Mouse (Mus musculus) forebrain, embryonic 10.5 days (tissue): ENCODE data around the gene Igflr1. TPM values are rescaled to one million over a fixed set of nuclear protein-coding genes. Genes with fewer than 3 reads are reported as not detected.

ENCODE experiments used
- DNase-seq: peaks from one replicate; pipeline ENCODE4 v3.0.0-alpha.2; 2017; ENCODE audit warnings: low spot score; ENCODE audit errors: extremely low spot score
- H3K27ac ChIP-seq: fragments of 300-500 bp; sonication (generic); 2 replicates; pipeline ENCODE4 v1.5.1; 2016; ENCODE audit warnings: mild to moderate bottlenecking
- H3K27me3 ChIP-seq: fragments of 300-500 bp; sonication (generic); 2 replicates; pipeline ENCODE4 v1.6.1; 2016; ENCODE audit warnings: mild to moderate bottlenecking; ENCODE audit not compliant: poor library complexity, severe bottlenecking
- H3K36me3 ChIP-seq: fragments of 300-500 bp; sonication (generic); replicated peaks from 2 replicates; pipeline ENCODE4 v1.6.1; 2016; ENCODE audit warnings: mild to moderate bottlenecking, moderate library complexity
- H3K4me1 ChIP-seq: fragments of 300-500 bp; sonication (generic); 2 replicates; pipeline ENCODE4 v1.6.1; 2016
- H3K4me3 ChIP-seq: fragments of 300-500 bp; sonication (generic); 2 replicates; pipeline ENCODE4 v1.5.1; 2016; ENCODE audit warnings: mild to moderate bottlenecking, moderate library complexity
- H3K9me3 ChIP-seq: fragments of 300-500 bp; sonication (generic); 2 replicates; pipeline ENCODE4 v1.6.1; 2016; ENCODE audit warnings: mild to moderate bottlenecking, moderate library complexity
- WGBS: fragments of 180-500 bp; shearing (Covaris S2); methylation state at CpG from one replicate; pipeline ENCODE4 v1.1.7; 2016; 5-methylcytosine and 5-hydroxymethylcytosine counted together
- microRNA-seq: library from miRNA; unstranded; fragments of <30 nt; microRNA quantifications from one replicate; pipeline ENCODE4, GENCODE M21; 2017
- polyA plus RNA-seq: library from polyadenylated mRNA; unstranded; fragments of >200 nt; fragmentation: Nextera tagmentation; extraction: Ambion mirVana; gene quantifications from 2 replicates; pipeline ENCODE4 v1.2.1, GENCODE M21; 2016

Igflr1 gene
- polyA plus RNA-seq, 1 experiment from 2014 or later: 7.1 TPM

DNA sequence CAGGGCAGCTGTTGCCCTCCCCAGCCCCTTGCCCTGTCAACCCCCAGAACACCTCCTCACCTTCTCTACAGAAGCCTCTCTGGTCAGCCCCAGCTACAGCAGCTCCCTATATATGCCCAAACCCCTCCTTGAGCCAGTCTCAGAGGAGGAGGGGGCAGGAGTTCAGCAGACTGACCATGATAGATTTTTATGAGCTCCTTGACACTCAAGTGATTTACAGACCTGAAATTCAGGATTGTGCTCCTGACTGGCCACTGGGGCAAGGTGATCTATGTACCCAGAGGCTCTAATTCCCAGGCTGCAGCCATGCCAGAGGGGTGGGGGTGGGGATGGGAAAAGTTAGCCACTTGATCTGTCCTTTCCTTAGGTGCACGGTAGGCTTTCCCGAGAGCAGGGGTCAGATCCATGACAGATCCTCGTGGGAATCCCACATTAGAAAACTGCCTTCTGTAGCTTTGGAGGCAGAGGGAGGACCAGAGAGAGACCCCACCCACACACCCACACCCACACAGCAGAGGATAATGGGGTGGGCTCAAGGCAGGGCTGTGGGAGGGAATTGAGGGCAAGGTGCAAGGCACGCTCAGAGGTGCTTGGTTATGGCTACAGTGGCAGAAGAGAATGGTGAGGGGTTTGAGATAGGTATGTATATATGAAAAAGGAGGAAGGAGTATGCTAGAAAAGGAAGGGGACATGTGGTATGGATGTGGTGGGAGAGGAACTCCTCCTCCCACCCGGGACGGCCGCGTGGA, 47.6 kb downstream of the Igflr1 start, which contains the start of gene Upk1a:
Gene Upk1a (minus strand): TSS at position 194 of the 749 bp plus-strand sequence.
- DNase-seq: no peak
- WGBS: 83% methylated on average over 8 of the region's 8 CpGs
- H3K27me3 ChIP-seq: no peaks in the 10 kb centered on the region
- H3K4me3 ChIP-seq: no peak within 1 kb of the TSS; the same call in 1 of the 2 replicates
- no peak within 1 kb of the TSS for H3K27ac ChIP-seq
- peaks cover 30% of the 10 kb centered on the region for H3K36me3 ChIP-seq
- peaks cover 16% of the 10 kb centered on the region for H3K4me1 ChIP-seq
- no peaks in the 10 kb centered on the region for H3K9me3 ChIP-seq

DNA sequence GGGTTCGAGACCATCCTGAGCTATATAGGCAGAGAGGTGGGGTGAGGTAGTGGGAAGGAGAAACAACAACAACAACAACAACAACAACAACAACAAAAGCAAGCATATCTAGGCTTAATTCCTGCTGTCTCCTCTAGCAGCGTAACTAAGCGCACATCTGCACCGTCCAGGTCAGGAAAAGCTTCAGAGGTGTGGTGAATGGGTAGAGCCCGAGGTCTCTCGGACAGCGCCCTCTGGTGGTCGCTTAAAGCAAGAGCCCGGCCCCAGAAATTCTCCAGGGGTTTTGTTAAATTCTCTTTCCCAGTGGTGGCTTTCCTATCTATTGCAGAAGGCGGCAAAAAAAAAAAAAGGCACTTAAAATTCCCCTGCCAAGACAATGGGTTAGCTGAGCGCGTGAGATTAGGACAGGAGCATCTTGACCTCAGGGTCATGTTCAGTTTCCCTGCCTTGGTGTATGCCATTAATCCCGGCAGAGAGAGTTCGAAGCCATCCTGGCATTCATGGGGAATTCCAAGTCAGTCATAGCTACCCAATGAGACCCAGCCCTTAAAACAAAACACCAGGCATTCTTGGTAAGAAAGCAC, 48.4 kb downstream of the Igflr1 start:
- Histone ChIP-seq H3K9me3 (no peaks in the 10 kb centered on the region), H3K27me3 (no peaks in the 10 kb centered on the region), H3K27ac (no peak overlapping the region), H3K4me1 (peaks cover 8% of the 10 kb centered on the region; the same call in 1 of the 2 replicates), H3K36me3 (peaks cover 38% of the 10 kb centered on the region), H3K4me3 (no peak overlapping the region; the same call in 1 of the 2 replicates)
- peak; percentile 65 for DNase-seq
- 22% methylated on average over 14 of the region's 14 CpGs for WGBS

DNA sequence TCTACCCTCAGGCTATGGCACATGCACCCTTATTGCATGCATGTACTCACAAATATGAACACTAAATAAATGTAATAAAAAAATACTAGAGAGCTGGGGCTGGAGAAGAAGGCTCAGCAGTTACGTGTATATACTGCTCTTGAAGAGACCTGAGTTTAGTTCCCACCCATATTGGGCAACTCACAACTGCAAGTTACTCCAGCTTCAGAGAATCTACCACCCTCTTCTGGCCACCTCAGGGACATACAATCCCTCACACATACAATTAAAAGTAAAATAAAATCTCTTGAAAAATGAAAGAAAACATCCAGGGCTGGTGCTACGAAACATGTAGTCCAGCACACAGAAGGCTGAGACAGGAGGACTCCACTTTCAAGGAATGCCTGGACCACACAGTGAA, 49.2 kb downstream of the Igflr1 start:
- no peaks in the 10 kb centered on the region for H3K9me3 ChIP-seq
- no peak overlapping the region for H3K27ac ChIP-seq
- no peak overlapping the region for H3K4me3 ChIP-seq
- peaks cover 46% of the 10 kb centered on the region for H3K36me3 ChIP-seq
- peaks cover 6% of the 10 kb centered on the region; the same call in 1 of the 2 replicates for H3K4me1 ChIP-seq
- no peak for DNase-seq
- no peaks in the 10 kb centered on the region for H3K27me3 ChIP-seq
- WGBS: 86% methylated on average over 2 of the region's 2 CpGs

DNA sequence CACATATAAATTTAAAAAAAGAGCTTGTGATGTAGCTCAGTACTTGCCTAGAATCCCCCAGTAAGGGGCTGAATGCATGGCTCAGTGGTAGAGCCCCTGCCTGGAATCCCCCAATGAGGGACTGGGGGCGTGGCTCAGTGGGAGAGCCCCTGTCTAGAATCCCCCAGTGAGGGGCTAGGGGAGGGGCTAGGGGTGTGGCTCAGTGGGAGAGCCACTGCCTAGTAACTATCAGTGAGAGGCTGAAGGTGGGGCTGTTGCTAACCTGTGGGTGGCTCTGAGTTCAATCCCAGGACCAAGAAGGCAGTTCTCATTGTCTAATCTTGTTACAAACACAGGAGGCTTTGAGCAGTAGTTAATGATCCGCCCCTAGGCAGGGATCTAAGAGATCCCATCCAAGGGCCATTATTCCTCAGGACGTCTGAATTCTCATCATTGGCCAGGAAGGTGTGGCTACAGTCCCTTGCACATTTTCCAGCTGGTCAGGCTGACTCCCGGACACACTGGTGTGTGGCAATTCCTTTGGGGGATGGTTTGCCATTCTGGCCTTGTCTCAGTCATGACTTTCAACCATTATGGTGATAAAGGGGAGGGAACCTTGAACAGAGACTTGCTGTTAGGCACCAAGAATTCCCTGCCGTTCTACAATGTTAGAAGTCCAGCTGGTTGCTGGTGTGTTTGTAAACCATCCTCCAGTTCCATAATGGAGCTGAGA, 50.0 kb downstream of the Igflr1 start:
- WGBS: 61% methylated on average over 5 of the region's 5 CpGs
- Histone ChIP-seq H3K36me3 (peaks cover 52% of the 10 kb centered on the region), H3K4me3 (no peak overlapping the region), H3K4me1 (peaks cover 6% of the 10 kb centered on the region; the same call in 1 of the 2 replicates), H3K27ac (no peak overlapping the region), H3K27me3 (no peaks in the 10 kb centered on the region), H3K9me3 (no peaks in the 10 kb centered on the region)
- no peak for DNase-seq

Small RNA genes lying within 50 kb of the gene (microRNA-seq; reads per million reads assigned to microRNA genes)
- gene Gm38670 (1.5 reads per million), gene Mir3569 (not detected)

Other genes with a start within 250 kb of the Igflr1 start
- gene E130208F15Rik, start 243.7 kb upstream of the Igflr1 start, polyA plus RNA-seq: 3.0 and 3.2 TPM in 2 replicates
- gene Sdhaf1, start 241.5 kb upstream of the Igflr1 start, polyA plus RNA-seq: 17.3 and 19.5 TPM in 2 replicates
- gene Lrfn3, start 202.7 kb upstream of the Igflr1 start, polyA plus RNA-seq: 5.3 and 5.6 TPM in 2 replicates
- 10.4 and 12.1 TPM in 2 replicates for gene Tyrobp, start 151.7 kb upstream of the Igflr1 start, polyA plus RNA-seq
- 0.38 TPM in 1 of 2 replicates, not detected in the other for gene Hcst, start 145.6 kb upstream of the Igflr1 start, polyA plus RNA-seq
- gene Nfkbid, start 143.7 kb upstream of the Igflr1 start, polyA plus RNA-seq: 1.3 and 1.5 TPM in 2 replicates
- gene Aplp1, start 119.9 kb upstream of the Igflr1 start, polyA plus RNA-seq: 25.4 and 33.7 TPM in 2 replicates
- gene Kirrel2, start 107.7 kb upstream of the Igflr1 start, polyA plus RNA-seq: 0.29 and 0.52 TPM in 2 replicates
- 0.07 TPM in 1 of 2 replicates, not detected in the other for gene Nphs1, start 107.1 kb upstream of the Igflr1 start, polyA plus RNA-seq
- not detected in 2 replicates for gene Prodh2, start 71.8 kb upstream of the Igflr1 start, polyA plus RNA-seq
- 29.7 and 31.9 TPM in 2 replicates for gene Arhgap33, start 30.4 kb upstream of the Igflr1 start, polyA plus RNA-seq
- 4.3 and 4.6 TPM in 2 replicates for gene Hspb6, start 13.2 kb upstream of the Igflr1 start, polyA plus RNA-seq
- 15.2 and 16.1 TPM in 2 replicates for gene Proser3, start 13.1 kb upstream of the Igflr1 start, polyA plus RNA-seq
- gene Lin37, start 5.6 kb upstream of the Igflr1 start, polyA plus RNA-seq: 40.7 and 44.2 TPM in 2 replicates
- gene U2af1l4, start 2.1 kb upstream of the Igflr1 start, polyA plus RNA-seq: 96.1 and 96.7 TPM in 2 replicates
- gene Gm49396, start 2.1 kb upstream of the Igflr1 start, polyA plus RNA-seq: 16.1 and 16.3 TPM in 2 replicates
- gene Psenen, start 1.8 kb upstream of the Igflr1 start, polyA plus RNA-seq: 124 and 126 TPM in 2 replicates
- 10.1 and 10.4 TPM in 2 replicates for gene Kmt2b, start 23.3 kb downstream of the Igflr1 start, polyA plus RNA-seq
- gene Zbtb32, start 33.5 kb downstream of the Igflr1 start, polyA plus RNA-seq: 0.09 and 0.20 TPM in 2 replicates
- 0.68 and 0.71 TPM in 2 replicates for gene Upk1a, start 47.4 kb downstream of the Igflr1 start, polyA plus RNA-seq
- 762 and 774 TPM in 2 replicates for gene Cox6b1, start 60.7 kb downstream of the Igflr1 start, polyA plus RNA-seq
- 0.30 TPM in 1 of 2 replicates, not detected in the other for gene Etv2, start 70.4 kb downstream of the Igflr1 start, polyA plus RNA-seq
- 119 and 129 TPM in 2 replicates for gene Rbm42, start 84.9 kb downstream of the Igflr1 start, polyA plus RNA-seq
- 90.2 and 91.9 TPM in 2 replicates for gene Haus5, start 99.6 kb downstream of the Igflr1 start, polyA plus RNA-seq
- not detected in 2 replicates for gene Pmis2, start 106.2 kb downstream of the Igflr1 start, polyA plus RNA-seq
- gene 2200002J24Rik, start 133.5 kb downstream of the Igflr1 start, polyA plus RNA-seq: not detected in 2 replicates
- gene Atp4a, start 146.8 kb downstream of the Igflr1 start, polyA plus RNA-seq: 1.1 and 1.4 TPM in 2 replicates
- gene Tmem147, start 164.1 kb downstream of the Igflr1 start, polyA plus RNA-seq: 154 and 158 TPM in 2 replicates
- 0.16 and 0.48 TPM in 2 replicates for gene Gapdhs, start 178.3 kb downstream of the Igflr1 start, polyA plus RNA-seq
- gene Sbsn, start 186.0 kb downstream of the Igflr1 start, polyA plus RNA-seq: 0.73 and 1.0 TPM in 2 replicates
- gene Dmkn, start 198.3 kb downstream of the Igflr1 start, polyA plus RNA-seq: not detected in 2 replicates
- gene Krtdap, start 222.5 kb downstream of the Igflr1 start, polyA plus RNA-seq: not detected in 2 replicates